Mouse (Mus musculus) brain, adult 2 months (tissue): ENCODE data around the gene Suds3.
A peak's percentile ranks its signal among the peaks of the same experiment; 100 is the strongest.

ENCODE experiments used
- DNase-seq: peaks from one replicate; pipeline ENCODE4 v3.0.0; 2011; ENCODE audit warnings: low read depth, low spot score

The Suds3 gene

DNA sequence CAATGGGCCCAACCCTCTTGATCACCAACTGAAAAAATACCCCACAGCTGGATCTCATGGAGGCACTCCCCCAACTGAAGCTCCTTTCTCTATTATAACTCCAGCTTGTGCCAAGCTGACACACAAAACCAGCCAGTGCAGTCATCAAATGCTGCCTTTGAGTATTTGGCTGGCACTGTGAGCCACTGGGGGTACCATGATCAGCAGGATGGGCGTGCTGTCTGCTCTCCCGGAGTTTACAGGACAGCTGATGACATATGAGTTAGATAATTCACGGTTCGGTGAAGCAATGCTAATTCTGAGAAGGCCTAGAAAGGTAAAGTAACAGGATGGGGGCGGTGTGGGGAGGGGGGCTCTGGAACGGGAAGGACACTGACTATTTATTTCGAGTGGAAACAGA lies 66.0 kb downstream of the Suds3 start:
- DNase-seq: no peak

- DNase-seq: peak; percentile 68
Measured at GRCm38 (mm10) chr5:117045101-117045500, 70.8 kb downstream of the Suds3 start.

- DNase-seq: no peak
Measured at GRCm38 (mm10) chr5:117042661-117043060, 73.3 kb downstream of the Suds3 start.
